Mouse (Mus musculus) kidney, embryonic 14.5 days (tissue): ENCODE data around the gene Actg2. TPM values are rescaled to one million over a fixed set of nuclear protein-coding genes. Genes with fewer than 3 reads are reported as not detected.

Source experiments
- ATAC-seq: fragments of 200-750 bp; cut with Nextera tagmentation; 2 replicates; pipeline ENCODE4 v1.8.0; 2017; ENCODE audit warnings: moderate number of reproducible peaks, mild to moderate bottlenecking, moderate TSS enrichment, moderate library complexity; ENCODE audit not compliant: low FRiP score, low TSS enrichment
- H3K27ac ChIP-seq: fragments of 300-500 bp; sonication (generic); 2 replicates; pipeline ENCODE4 v1.5.1; 2014; ENCODE audit warnings: low read depth, mild to moderate bottlenecking, low read length, moderate library complexity, mixed read lengths
- H3K27me3 ChIP-seq: fragments of 300-500 bp; sonication (generic); 2 replicates; pipeline ENCODE4 v1.6.1; 2014; ENCODE audit warnings: mild to moderate bottlenecking, low read length; ENCODE audit not compliant: control insufficient read depth, insufficient read depth
- H3K36me3 ChIP-seq: fragments of 300-500 bp; sonication (generic); 2 replicates; pipeline ENCODE4 v1.6.1; 2014; ENCODE audit warnings: low read length, mixed read lengths; ENCODE audit not compliant: control insufficient read depth, insufficient read depth
- H3K4me1 ChIP-seq: fragments of 300-500 bp; sonication (generic); 2 replicates; pipeline ENCODE4 v1.6.1; 2014; ENCODE audit warnings: low read length, mixed read lengths; ENCODE audit not compliant: control insufficient read depth, insufficient read depth
- H3K4me2 ChIP-seq: fragments of 300-500 bp; sonication (generic); replicated peaks from 2 replicates; pipeline ENCODE4 v1.6.1; 2014; ENCODE audit warnings: low read depth, mild to moderate bottlenecking, low read length
- H3K4me3 ChIP-seq: fragments of 300-500 bp; sonication (generic); 2 replicates; pipeline ENCODE4 v1.5.1; 2014; ENCODE audit warnings: mild to moderate bottlenecking, low read length
- H3K9ac ChIP-seq: fragments of 300-500 bp; sonication (generic); 2 replicates; pipeline ENCODE4 v1.6.1; 2014; ENCODE audit warnings: low read depth, mild to moderate bottlenecking, low read length, moderate library complexity
- H3K9me3 ChIP-seq: fragments of 300-500 bp; sonication (generic); 2 replicates; pipeline ENCODE4 v1.6.1; 2016; ENCODE audit warnings: low read length; ENCODE audit not compliant: control insufficient read depth
- WGBS: fragments of 180-500 bp; shearing (Covaris S2); extraction: QIAGEN DNeasy Blood & Tissue Kit; methylation state at CpG from one replicate; pipeline ENCODE4 v1.1.7; 2014; 5-methylcytosine and 5-hydroxymethylcytosine counted together
- polyA plus RNA-seq: library from polyadenylated mRNA; unstranded; fragments of >200 nt; fragmentation: Nextera tagmentation; extraction: Ambion mirVana; gene quantifications from 2 replicates; pipeline ENCODE4 v1.2.1, GENCODE M21; 2014

Actg2 gene
- polyA plus RNA-seq, 1 experiment from 2014 or later = 7.6 TPM

GRCm38 (mm10) chr6:83571840-83572667 lies 36.0 kb upstream of the Actg2 start:
- H3K27me3 ChIP-seq = no peaks in the 10 kb centered on the region
- H3K9me3 ChIP-seq = no peaks in the 10 kb centered on the region
- H3K27ac ChIP-seq = no peak overlapping the region; the same call in 1 of the 2 replicates
- H3K4me2 ChIP-seq = peak overlapping the region; percentile 83
- peak overlapping the region; percentile 70 for H3K4me3 ChIP-seq
- 5% methylated on average over 37 of the region's 37 CpGs for WGBS
- peak overlapping the region; percentile 69 for H3K9ac ChIP-seq
- ATAC-seq = peak; percentile 95
- no peaks in the 10 kb centered on the region; the same call in 1 of the 2 replicates for H3K36me3 ChIP-seq
- peaks cover 8% of the 10 kb centered on the region; the same call in 1 of the 2 replicates for H3K4me1 ChIP-seq

- H3K4me2 ChIP-seq = no peak overlapping the region
- no peak for ATAC-seq
- no peaks in the 10 kb centered on the region for H3K9me3 ChIP-seq
- no peak overlapping the region for H3K9ac ChIP-seq
- H3K4me1 ChIP-seq = peaks cover 8% of the 10 kb centered on the region; the same call in 1 of the 2 replicates
- no peaks in the 10 kb centered on the region for H3K27me3 ChIP-seq
- no peak overlapping the region for H3K27ac ChIP-seq
- H3K36me3 ChIP-seq = no peaks in the 10 kb centered on the region; the same call in 1 of the 2 replicates
- WGBS = 53% methylated on average over 20 of the region's 20 CpGs
- no peak overlapping the region for H3K4me3 ChIP-seq
Measured at GRCm38 (mm10) chr6:83568901-83569862, 33.1 kb upstream of the Actg2 start.

- H3K4me2 ChIP-seq = no peak overlapping the region
- H3K4me3 ChIP-seq = no peak overlapping the region
- ATAC-seq = no peak
- peaks cover 20% of the 10 kb centered on the region; the same call in 1 of the 2 replicates for H3K36me3 ChIP-seq
- H3K4me1 ChIP-seq = no peaks in the 10 kb centered on the region
- no peak overlapping the region for H3K9ac ChIP-seq
- 83% methylated on average over 6 of the region's 6 CpGs for WGBS
- no peaks in the 10 kb centered on the region for H3K27me3 ChIP-seq
- H3K27ac ChIP-seq = no peak overlapping the region
- no peaks in the 10 kb centered on the region for H3K9me3 ChIP-seq
Measured at GRCm38 (mm10) chr6:83555972-83556371, 19.9 kb upstream of the Actg2 start.

- H3K4me2 ChIP-seq = no peak overlapping the region
- H3K27me3 ChIP-seq = no peaks in the 10 kb centered on the region
- no peak overlapping the region for H3K27ac ChIP-seq
- peaks cover 10% of the 10 kb centered on the region; the same call in 1 of the 2 replicates for H3K36me3 ChIP-seq
- no peak overlapping the region for H3K4me3 ChIP-seq
- ATAC-seq = no peak
- no peaks in the 10 kb centered on the region for H3K4me1 ChIP-seq
- WGBS = 18% methylated on average over 5 of the region's 5 CpGs
- H3K9ac ChIP-seq = no peak overlapping the region
- H3K9me3 ChIP-seq = no peaks in the 10 kb centered on the region
Measured at GRCm38 (mm10) chr6:83548346-83548745, 12.3 kb upstream of the Actg2 start.

- Histone ChIP-seq H3K4me1 (no peaks in the 10 kb centered on the region), H3K36me3 (peaks cover 10% of the 10 kb centered on the region; the same call in 1 of the 2 replicates), H3K9me3 (no peaks in the 10 kb centered on the region), H3K9ac (no peak overlapping the region), H3K4me2 (no peak overlapping the region), H3K4me3 (no peak overlapping the region), H3K27ac (no peak overlapping the region), H3K27me3 (no peaks in the 10 kb centered on the region)
- no peak for ATAC-seq
- WGBS = 90% methylated on average over 3 of the region's 3 CpGs
Measured at GRCm38 (mm10) chr6:83545778-83546177, 9.7 kb upstream of the Actg2 start.

GRCm38 (mm10) chr6:83541756-83542456 lies 5.8 kb upstream of the Actg2 start:
- ATAC-seq = no peak
- H3K27ac ChIP-seq = peak overlapping the region; percentile 62; the same call in 1 of the 2 replicates
- 71% methylated on average over 11 of the region's 11 CpGs for WGBS

GRCm38 (mm10) chr6:83540017-83540416 lies 4.0 kb upstream of the Actg2 start:
- Histone ChIP-seq H3K4me2 (no peak overlapping the region), H3K27ac (no peak overlapping the region), H3K4me1 (no peaks in the 10 kb centered on the region), H3K9ac (no peak overlapping the region), H3K9me3 (no peaks in the 10 kb centered on the region), H3K27me3 (no peaks in the 10 kb centered on the region), H3K4me3 (no peak overlapping the region), H3K36me3 (no peaks in the 10 kb centered on the region)
- whole genome bisulfite sequencing = 46% methylated on average over 4 of the region's 4 CpGs
- no peak for ATAC-seq

More at GRCm38 (mm10) chr6:83541756-83542456, 5.8 kb upstream of the Actg2 start:
- H3K4me2 ChIP-seq = no peak overlapping the region
- no peak overlapping the region for H3K9ac ChIP-seq
- H3K9me3 ChIP-seq = no peaks in the 10 kb centered on the region
- H3K4me1 ChIP-seq = no peaks in the 10 kb centered on the region
- peaks cover 4% of the 10 kb centered on the region; the same call in 1 of the 2 replicates for H3K36me3 ChIP-seq
- no peaks in the 10 kb centered on the region for H3K27me3 ChIP-seq
- no peak overlapping the region for H3K4me3 ChIP-seq

GRCm38 (mm10) chr6:83536795-83537059 lies 662 bp upstream of the Actg2 start:
- no peak overlapping the region for H3K4me3 ChIP-seq
- no peaks in the 10 kb centered on the region for H3K36me3 ChIP-seq
- H3K9ac ChIP-seq = no peak overlapping the region
- no peak overlapping the region for H3K27ac ChIP-seq
- H3K4me2 ChIP-seq = no peak overlapping the region
- 40% methylated on average over 6 of the region's 6 CpGs for WGBS
- no peaks in the 10 kb centered on the region for H3K9me3 ChIP-seq
- no peaks in the 10 kb centered on the region for H3K27me3 ChIP-seq
- ATAC-seq = no peak
- no peaks in the 10 kb centered on the region for H3K4me1 ChIP-seq
